Mouse (Mus musculus): ENCODE data around the gene 1110051M20Rik. TPM values are rescaled to one million over a fixed set of nuclear protein-coding genes. Genes with fewer than 3 reads are reported as not detected.

The 1110051M20Rik gene
- polyA plus RNA-seq, 1 experiment from 2014 or later, result 81.5 TPM

DNA sequence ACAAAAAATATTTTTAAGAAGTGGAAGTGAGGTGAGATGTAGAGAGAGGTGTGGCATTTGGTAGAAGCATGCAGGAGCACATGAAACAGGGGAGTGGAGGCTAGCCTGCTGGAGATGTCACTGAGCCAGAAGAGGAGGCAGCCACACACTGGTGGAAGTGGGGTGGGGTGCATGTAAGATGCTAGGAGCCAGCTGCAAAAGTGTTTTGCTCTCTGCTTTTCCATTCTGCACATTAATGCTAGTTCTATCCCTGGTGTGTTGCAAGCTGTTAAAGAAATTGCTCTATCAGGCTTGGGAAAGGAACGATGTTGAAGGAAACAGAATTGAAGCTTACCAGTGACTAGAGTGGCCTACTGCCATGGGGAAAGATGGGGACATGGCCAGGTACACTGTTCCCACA is 120.2 kb downstream of the 1110051M20Rik start:
- H3K4me1 ChIP-seq (replicated peaks), result no peaks in the 10 kb centered on the region
- no peak overlapping the region for H3K27ac ChIP-seq
- H3K9me3 ChIP-seq, result no peaks in the 10 kb centered on the region
- no peak overlapping the region for H3K4me3 ChIP-seq (replicated peaks)
- 89% methylated on average over 1 of the region's 1 CpGs for WGBS
- no peak overlapping the region for H3K9ac ChIP-seq (replicated peaks)
- no peaks in the 10 kb centered on the region for H3K27me3 ChIP-seq
- no peak for ATAC-seq (ENCODE audit: insufficient number of reproducible peaks, insufficient read depth, low FRiP score, low TSS enrichment, low read depth)
- H3K36me3 ChIP-seq, result no peaks in the 10 kb centered on the region
- H3K4me2 ChIP-seq, result no peak overlapping the region

- no peaks in the 10 kb centered on the region for H3K36me3 ChIP-seq
- WGBS, result 76% methylated on average over 4 of the region's 4 CpGs
- no peaks in the 10 kb centered on the region for H3K4me1 ChIP-seq (replicated peaks)
- no peak for ATAC-seq (ENCODE audit: insufficient number of reproducible peaks, insufficient read depth, low FRiP score, low TSS enrichment, low read depth)
- no peak overlapping the region for H3K4me2 ChIP-seq
- no peak overlapping the region for H3K9ac ChIP-seq (replicated peaks)
- no peak overlapping the region for H3K27ac ChIP-seq
- no peak overlapping the region for H3K4me3 ChIP-seq (replicated peaks)
- H3K27me3 ChIP-seq, result no peaks in the 10 kb centered on the region
- H3K9me3 ChIP-seq, result no peaks in the 10 kb centered on the region
Measured at GRCm38 (mm10) chr2:91322490-91322889, 122.0 kb downstream of the 1110051M20Rik start.

DNA sequence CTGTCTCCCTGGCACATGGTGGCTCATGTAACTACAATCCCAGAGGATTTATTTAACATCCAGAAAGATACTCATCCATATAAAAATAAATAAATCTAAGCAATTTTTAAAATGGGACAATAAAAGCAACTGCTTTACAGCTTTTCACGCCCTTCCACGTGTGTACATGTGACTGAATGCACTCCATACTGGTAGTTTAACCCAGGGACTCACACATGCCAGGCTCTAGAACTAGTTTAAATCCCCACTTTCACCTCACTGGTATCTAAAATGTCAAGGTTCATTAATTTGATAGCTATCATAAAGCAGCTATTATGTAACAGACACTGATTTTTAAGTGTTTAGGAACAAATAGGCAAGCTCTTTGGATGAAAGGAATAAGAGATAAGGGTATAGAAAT is 122.6 kb downstream of the 1110051M20Rik start:
- H3K9me3 ChIP-seq, result no peaks in the 10 kb centered on the region
- no peaks in the 10 kb centered on the region for H3K36me3 ChIP-seq
- H3K27me3 ChIP-seq, result no peaks in the 10 kb centered on the region
- 91% methylated on average over 2 of the region's 2 CpGs for WGBS
- H3K4me1 ChIP-seq (replicated peaks), result no peaks in the 10 kb centered on the region
- H3K27ac ChIP-seq, result no peak overlapping the region
- no peak for ATAC-seq (ENCODE audit: insufficient number of reproducible peaks, insufficient read depth, low FRiP score, low TSS enrichment, low read depth)
- H3K9ac ChIP-seq (replicated peaks), result no peak overlapping the region
- no peak overlapping the region for H3K4me3 ChIP-seq (replicated peaks)
- H3K4me2 ChIP-seq, result no peak overlapping the region

- Histone ChIP-seq H3K4me3 (replicated peaks) (no peak overlapping the region), H3K4me1 (replicated peaks) (no peaks in the 10 kb centered on the region), H3K9ac (replicated peaks) (no peak overlapping the region), H3K36me3 (no peaks in the 10 kb centered on the region), H3K4me2 (no peak overlapping the region), H3K27me3 (no peaks in the 10 kb centered on the region), H3K27ac (no peak overlapping the region), H3K9me3 (no peaks in the 10 kb centered on the region)
- WGBS, result 80% methylated on average over 10 of the region's 10 CpGs
- ATAC-seq (ENCODE audit: insufficient number of reproducible peaks, insufficient read depth, low FRiP score, low TSS enrichment, low read depth), result no peak
Measured at GRCm38 (mm10) chr2:91320559-91321529, 123.7 kb downstream of the 1110051M20Rik start.

DNA sequence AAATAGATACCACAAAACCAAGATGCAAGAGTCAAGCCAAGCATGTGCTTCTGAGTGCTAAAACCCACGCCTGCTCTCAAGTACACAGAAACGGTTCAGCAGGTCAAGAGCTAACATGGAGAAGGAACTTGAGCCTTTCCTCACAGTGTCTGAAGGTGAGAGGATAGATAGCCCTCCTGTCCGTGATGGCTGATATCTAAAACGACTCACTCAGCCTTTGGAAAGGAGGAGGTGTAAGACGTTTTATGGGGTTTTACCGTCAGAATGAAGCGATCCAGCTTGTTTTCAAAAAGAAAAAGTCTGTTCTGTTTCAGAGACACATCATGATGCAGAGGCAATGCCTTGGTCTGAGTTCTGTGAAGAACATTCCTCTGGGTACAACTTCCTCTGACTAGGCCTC is 130.3 kb downstream of the 1110051M20Rik start:
- ATAC-seq (ENCODE audit: insufficient number of reproducible peaks, insufficient read depth, low FRiP score, low TSS enrichment, low read depth), result no peak
- no peaks in the 10 kb centered on the region for H3K9me3 ChIP-seq
- no peak overlapping the region for H3K27ac ChIP-seq
- H3K27me3 ChIP-seq, result no peaks in the 10 kb centered on the region
- 73% methylated on average over 7 of the region's 7 CpGs for WGBS
- H3K4me1 ChIP-seq (replicated peaks), result peaks cover 7% of the 10 kb centered on the region; the same call in 1 of the 2 replicates
- no peak overlapping the region for H3K4me2 ChIP-seq
- no peak overlapping the region for H3K4me3 ChIP-seq (replicated peaks)
- no peak overlapping the region for H3K9ac ChIP-seq (replicated peaks)
- no peaks in the 10 kb centered on the region for H3K36me3 ChIP-seq

DNA sequence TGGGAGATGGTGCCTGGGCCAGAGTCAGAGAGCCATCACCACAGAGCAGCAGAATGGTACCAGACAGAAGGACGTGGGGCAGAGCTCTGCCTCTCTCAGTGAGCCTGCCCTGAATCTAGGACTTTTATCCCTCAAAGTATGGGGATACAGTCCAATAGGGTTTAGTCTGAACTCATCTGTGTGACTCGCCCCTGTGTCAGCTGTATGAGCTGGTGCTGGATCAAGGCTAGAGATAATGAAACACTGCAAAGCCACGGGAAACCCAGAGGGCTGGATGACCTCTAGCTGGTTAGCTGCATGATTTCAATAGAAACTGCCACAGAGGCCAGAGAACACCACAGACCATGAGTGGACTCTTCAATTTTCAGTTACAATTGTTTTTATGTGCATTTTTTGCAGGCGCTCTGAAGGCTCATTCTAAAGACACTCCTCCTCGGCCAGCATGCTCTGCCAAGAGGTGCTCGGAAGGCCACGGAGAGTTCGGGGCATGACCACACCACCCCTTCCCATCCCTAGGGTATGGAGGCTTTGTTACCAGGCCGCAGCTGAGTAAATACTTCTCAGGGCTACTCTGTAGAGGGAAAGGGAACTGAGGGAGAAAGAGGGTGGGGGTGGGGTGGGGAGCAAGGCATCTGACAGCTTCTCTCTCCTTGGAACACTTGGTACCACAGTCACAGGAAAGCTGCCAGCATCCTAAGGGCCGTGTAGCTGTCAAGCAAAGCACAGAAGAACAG is 131.8 kb downstream of the 1110051M20Rik start:
- ATAC-seq (ENCODE audit: insufficient number of reproducible peaks, insufficient read depth, low FRiP score, low TSS enrichment, low read depth), result no peak
- Histone ChIP-seq H3K27ac (peak overlapping the region; percentile 59), H3K4me3 (replicated peaks) (no peak overlapping the region), H3K9ac (replicated peaks) (no peak overlapping the region), H3K9me3 (no peaks in the 10 kb centered on the region), H3K27me3 (no peaks in the 10 kb centered on the region), H3K36me3 (no peaks in the 10 kb centered on the region), H3K4me2 (no peak overlapping the region), H3K4me1 (replicated peaks) (peaks cover 12% of the 10 kb centered on the region; the same call in 1 of the 2 replicates)
- 74% methylated on average over 10 of the region's 10 CpGs for WGBS

DNA sequence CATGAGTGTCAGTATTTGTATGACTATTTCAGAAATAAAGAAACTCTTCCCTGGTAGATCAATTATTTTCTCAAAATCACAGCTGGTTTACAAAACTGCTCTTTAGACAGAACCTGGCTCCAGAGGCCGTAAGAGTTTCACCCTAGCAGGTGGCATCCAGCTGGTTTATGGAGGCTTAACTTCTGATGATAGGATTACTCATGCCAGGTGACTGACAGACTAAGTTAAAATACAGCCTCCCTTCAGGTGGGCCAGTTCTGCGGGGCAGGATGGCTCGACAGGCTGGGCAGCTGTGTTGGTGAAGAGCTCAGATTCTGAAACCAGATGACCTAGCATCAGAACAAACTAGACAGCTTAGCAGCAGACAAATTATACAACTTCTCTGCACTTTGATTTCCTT is 135.0 kb downstream of the 1110051M20Rik start:
- 0 out of 2 replicates have a peak, but pooled peaks cover 1% of the 10 kb centered on the region for H3K36me3 ChIP-seq
- no peaks in the 10 kb centered on the region for H3K27me3 ChIP-seq
- no peak overlapping the region for H3K9ac ChIP-seq (replicated peaks)
- no peak overlapping the region for H3K4me3 ChIP-seq (replicated peaks)
- H3K9me3 ChIP-seq, result no peaks in the 10 kb centered on the region
- no peak for ATAC-seq (ENCODE audit: insufficient number of reproducible peaks, insufficient read depth, low FRiP score, low TSS enrichment, low read depth)
- 24% methylated on average over 3 of the region's 3 CpGs for WGBS
- no peak overlapping the region for H3K4me2 ChIP-seq
- H3K27ac ChIP-seq, result no peak overlapping the region
- H3K4me1 ChIP-seq (replicated peaks), result peaks cover 12% of the 10 kb centered on the region; the same call in 1 of the 2 replicates

DNA sequence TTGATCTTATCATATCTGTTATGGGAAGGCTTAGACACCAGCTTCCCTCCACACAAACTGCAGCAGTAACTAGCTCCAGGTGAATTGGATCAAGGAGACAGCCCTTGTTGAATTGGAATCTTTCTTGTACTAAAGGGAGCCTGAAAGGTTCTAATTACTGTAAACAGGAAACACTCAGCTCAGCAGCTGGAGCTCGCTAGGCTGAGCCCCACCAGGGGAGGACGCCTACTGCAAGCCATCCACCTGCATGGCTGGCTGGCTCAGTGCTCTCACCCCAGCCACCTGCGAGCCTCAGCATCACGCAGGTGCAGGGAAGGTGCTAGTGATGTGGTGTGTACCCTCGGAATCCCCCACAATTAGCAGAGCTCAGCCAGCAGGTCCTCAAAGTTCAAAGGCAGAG is 135.8 kb downstream of the 1110051M20Rik start:
- Histone ChIP-seq H3K9ac (replicated peaks) (no peak overlapping the region), H3K4me2 (no peak overlapping the region), H3K27ac (no peak overlapping the region), H3K4me1 (replicated peaks) (peaks cover 12% of the 10 kb centered on the region; the same call in 1 of the 2 replicates), H3K36me3 (peaks cover 10% of the 10 kb centered on the region; the same call in 1 of the 2 replicates), H3K4me3 (replicated peaks) (no peak overlapping the region), H3K9me3 (no peaks in the 10 kb centered on the region), H3K27me3 (no peaks in the 10 kb centered on the region)
- 15% methylated on average over 5 of the region's 5 CpGs for WGBS
- no peak for ATAC-seq (ENCODE audit: insufficient number of reproducible peaks, insufficient read depth, low FRiP score, low TSS enrichment, low read depth)

- no peak overlapping the region for H3K4me2 ChIP-seq
- H3K4me1 ChIP-seq (replicated peaks), result peaks cover 10% of the 10 kb centered on the region; the same call in 1 of the 2 replicates
- H3K36me3 ChIP-seq, result peaks cover 10% of the 10 kb centered on the region; the same call in 1 of the 2 replicates
- no peak overlapping the region for H3K4me3 ChIP-seq (replicated peaks)
- ATAC-seq (ENCODE audit: insufficient number of reproducible peaks, insufficient read depth, low FRiP score, low TSS enrichment, low read depth), result no peak
- H3K9me3 ChIP-seq, result no peaks in the 10 kb centered on the region
- no peaks in the 10 kb centered on the region for H3K27me3 ChIP-seq
- H3K9ac ChIP-seq (replicated peaks), result no peak overlapping the region
- no peak overlapping the region for H3K27ac ChIP-seq
Measured at GRCm38 (mm10) chr2:91306589-91306988, 137.9 kb downstream of the 1110051M20Rik start.

DNA sequence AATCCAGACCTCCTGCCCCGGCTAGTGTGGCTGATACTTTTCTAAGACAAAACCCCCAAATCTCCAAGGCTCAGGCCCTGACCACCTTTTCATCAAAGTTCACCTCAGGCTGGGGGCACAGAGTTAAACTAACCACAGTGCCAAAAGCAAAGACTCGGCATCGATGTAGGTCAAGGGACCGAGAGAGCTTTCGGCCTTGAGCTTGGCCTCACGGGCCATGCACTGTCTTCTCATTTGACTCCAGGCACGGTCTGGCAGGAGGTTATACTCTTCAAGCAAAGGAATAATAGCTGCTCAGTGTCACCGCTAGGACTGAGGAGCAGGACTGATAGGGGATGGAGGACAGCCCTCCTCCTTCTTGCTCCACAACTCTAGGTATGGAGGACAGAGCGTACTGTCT is 138.6 kb downstream of the 1110051M20Rik start:
- H3K27ac ChIP-seq, result no peak overlapping the region
- peaks cover 10% of the 10 kb centered on the region; the same call in 1 of the 2 replicates for H3K36me3 ChIP-seq
- 93% methylated on average over 9 of the region's 9 CpGs for WGBS

DNA sequence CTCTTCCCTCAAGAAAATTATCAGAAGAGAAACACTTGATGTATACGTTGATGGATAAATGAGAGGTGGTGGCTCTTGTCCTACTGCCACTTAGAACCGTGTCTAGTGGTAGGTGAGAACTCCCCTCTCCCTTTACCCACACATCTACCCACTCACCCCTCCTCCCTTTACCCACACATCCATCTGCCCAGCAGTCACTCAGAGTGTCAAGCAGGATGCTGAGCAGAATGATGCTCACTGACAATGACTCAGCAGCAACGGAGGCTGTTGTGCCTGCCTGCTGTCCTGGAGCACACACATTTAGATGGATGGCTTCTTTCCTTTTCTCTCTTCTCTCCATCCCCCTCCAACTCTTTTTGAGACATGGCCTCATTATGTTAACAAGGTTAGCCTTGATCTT is 141.7 kb downstream of the 1110051M20Rik start:
- Histone ChIP-seq H3K27me3 (no peaks in the 10 kb centered on the region), H3K9ac (replicated peaks) (no peak overlapping the region), H3K4me1 (replicated peaks) (peaks cover 9% of the 10 kb centered on the region; the same call in 1 of the 2 replicates), H3K27ac (no peak overlapping the region), H3K4me2 (no peak overlapping the region), H3K4me3 (replicated peaks) (no peak overlapping the region), H3K9me3 (no peaks in the 10 kb centered on the region), H3K36me3 (peaks cover 10% of the 10 kb centered on the region; the same call in 1 of the 2 replicates)
- ATAC-seq (ENCODE audit: insufficient number of reproducible peaks, insufficient read depth, low FRiP score, low TSS enrichment, low read depth), result no peak
- WGBS, result 71% methylated on average over 3 of the region's 3 CpGs

More for the DNA sequence above, 138.6 kb downstream of the 1110051M20Rik start:
- Histone ChIP-seq H3K4me2 (no peak overlapping the region), H3K27me3 (no peaks in the 10 kb centered on the region), H3K4me1 (replicated peaks) (peaks cover 10% of the 10 kb centered on the region; the same call in 1 of the 2 replicates), H3K9ac (replicated peaks) (no peak overlapping the region), H3K9me3 (no peaks in the 10 kb centered on the region), H3K4me3 (replicated peaks) (no peak overlapping the region)
- no peak for ATAC-seq (ENCODE audit: insufficient number of reproducible peaks, insufficient read depth, low FRiP score, low TSS enrichment, low read depth)
